Mouse (Mus musculus) T-helper 17 cell (primary cell): ENCODE data around the gene Gabbr2.

Experiments used
- in situ Hi-C, 2 experiments: fragments of 300-600 bp; cut with MboI, MseI; formaldehyde crosslinking; loops; 1 replicate in 1 of 2; 2 replicates in 1 of 2; pipeline ENCODE4 v1.15.1; 2025; ENCODE audit warnings: high pct_unique_total_duplicates in 2 of 2

Gabbr2 gene

DNA sequence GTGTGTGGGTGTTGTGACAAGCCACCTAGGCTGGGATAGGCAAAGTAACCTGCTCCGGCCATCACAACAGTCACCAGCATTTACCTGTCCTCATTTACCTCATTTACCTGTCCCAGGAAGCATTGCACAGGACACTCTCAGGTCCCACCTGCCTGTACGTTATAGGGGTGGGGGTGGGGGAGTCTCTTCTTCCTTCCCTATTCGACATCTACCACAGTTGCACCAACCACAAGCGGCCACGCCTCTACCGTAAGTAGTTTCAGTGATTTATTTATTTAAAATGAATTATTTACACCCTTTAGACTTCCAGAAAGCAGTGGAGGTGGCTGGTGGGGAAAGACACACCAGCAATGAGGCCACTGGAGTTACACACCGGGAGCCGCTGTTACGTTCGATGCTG lies 123.9 kb downstream of the Gabbr2 start:
- in situ Hi-C loops: no loop called here

DNA sequence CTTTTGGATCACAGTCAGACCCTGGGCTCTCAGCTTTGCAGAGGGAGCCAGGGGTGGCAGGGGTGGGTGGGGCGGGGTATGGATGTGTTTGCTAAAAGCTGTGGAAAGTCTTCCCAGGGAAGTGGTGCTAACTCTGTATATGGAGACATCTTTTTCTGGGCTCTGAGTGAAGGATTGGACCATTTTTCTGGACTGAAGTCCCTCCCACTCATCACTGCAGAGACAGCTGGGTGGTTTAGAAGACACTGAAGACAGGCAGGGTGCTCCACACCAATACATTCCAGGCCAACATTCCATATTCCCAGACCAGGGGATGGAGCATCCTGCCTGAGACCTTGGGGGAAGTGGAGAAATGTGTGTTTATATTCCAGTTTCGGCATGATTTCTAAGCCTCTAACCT lies 125.6 kb downstream of the Gabbr2 start:
- in situ Hi-C loops: no loop called here

DNA sequence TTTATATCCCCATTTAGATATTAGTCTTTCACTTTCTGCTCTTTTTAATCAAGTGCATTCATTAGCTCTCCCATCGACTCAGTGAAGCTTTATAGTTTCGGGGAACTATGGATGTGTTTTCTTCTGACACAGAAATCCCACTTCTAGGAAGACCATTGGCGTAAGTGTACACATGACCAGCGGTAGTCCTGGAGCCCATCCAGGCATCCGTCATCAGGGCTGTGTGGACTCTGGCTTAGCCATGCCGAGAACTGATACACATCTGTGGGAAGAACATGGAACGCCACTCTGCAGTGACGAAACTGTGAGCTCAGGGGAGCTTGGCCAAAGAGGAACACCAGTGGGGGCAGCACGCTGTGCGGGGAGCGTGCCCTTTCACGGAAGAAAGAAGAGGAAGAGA lies 128.0 kb downstream of the Gabbr2 start:
- in situ Hi-C loops: no loop called here

DNA sequence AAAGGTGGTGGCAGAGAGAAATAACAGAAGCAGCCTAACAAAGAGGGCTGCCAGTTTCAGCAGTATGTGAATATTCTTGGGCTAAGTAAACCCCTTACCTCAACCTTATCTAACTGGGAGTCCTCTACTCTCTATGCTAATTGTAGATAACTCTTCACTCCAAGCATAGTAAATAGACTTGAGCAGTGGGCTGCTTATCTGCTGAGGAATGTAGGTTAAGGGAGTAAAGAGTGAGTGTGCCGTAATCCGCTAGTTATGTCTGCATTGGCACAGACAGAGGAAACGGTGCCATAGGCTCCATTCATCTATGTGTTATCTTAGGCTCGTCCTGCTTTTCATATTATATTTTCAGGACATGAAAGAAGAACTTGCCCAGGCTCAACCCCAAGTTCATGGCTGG lies 129.0 kb downstream of the Gabbr2 start:
- in situ Hi-C loops: no loop called here

DNA sequence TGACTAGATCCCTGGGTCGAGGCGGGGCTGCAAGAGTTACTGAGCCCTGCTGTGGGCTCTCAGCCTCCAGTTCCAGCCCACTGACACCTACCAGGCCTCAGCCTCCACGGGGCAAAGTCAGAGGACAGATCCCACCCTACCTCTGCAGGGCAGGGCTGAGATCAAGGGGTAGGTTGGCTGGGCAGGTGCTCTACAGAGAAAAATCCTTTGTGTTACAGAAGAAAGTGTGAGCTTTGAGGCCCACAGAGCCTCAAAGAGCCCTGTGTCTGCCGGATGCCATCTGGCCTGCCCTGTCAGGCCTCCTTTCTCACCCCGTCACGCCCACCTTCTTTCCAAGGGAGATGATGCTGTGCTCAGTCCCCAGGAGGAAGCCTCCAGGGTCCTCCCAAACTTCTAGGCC lies 131.1 kb downstream of the Gabbr2 start:
- in situ Hi-C loops: no loop called here

DNA sequence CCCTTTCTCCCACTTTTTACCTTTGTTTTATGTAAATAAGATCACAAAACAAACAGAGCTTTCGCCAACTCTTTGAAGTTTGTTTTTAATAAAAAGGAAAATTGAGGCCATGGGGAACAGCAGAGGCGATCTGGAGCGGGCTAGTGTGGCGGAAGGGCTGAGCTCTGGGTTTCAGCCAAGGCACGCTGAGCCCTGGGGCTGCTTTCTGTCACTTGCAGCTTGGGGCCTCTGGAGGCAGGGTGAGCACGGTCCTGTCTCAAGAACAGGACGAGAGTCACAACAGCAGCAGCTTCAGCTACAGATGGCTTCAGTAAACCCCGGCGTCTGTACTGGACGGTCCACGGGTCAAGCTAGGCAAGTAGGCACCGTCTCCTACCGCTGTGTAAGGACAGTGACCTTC lies 132.8 kb downstream of the Gabbr2 start:
- in situ Hi-C loops: no loop called here

DNA sequence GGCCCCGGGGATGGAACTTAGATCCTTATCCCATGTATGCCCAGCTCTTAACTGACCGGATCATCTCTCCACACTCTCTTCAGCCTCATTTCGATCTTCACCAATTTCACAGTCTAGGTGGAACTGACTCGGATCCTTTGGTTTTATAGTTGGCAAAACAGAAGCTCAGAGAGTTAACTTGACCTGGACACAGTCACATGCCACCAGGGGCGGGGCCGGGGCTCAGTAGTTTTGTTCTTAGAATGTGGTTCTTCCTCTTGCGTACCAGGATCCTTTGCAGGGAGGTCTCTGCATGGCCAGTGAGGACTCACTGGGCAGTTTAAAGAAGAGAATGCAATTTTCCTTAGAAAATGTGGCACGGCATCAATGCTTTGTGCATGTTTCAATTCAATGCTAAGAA lies 135.5 kb downstream of the Gabbr2 start:
- in situ Hi-C loops: no loop called here

DNA sequence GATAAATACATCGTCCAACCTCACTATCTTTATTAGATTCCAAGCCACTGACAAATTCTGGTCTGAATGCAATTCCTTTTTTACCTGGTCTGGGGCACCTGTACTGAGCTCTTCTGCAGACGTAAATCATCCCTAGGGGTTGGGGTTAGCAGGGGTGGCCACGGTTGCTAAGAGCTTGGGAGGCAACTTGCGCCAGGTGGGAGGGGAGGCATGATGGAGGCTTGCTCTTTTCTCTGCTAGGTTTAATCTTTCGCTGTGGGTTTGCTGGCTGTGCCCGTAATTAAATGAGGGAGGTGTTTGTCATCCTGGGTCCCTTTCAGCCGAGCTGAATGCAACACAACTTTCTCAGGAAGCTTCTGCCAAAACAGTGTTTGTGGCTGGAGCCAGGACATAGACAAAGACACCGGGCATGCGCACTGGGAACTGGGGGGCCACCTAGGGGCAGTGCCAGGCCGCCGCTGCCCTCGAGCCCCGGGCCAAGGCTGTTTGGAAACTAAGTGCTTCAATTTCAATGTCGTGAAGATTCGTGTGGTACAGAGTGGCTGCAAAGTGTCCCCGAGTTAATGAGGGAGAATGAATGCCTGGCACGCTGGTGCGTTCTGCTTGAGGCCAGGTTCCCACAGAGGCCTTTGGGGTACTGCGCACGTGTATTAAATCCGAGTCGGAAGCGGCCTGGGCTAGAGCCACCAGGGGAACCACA lies 136.8 kb downstream of the Gabbr2 start:
- in situ Hi-C loops: no loop called here

DNA sequence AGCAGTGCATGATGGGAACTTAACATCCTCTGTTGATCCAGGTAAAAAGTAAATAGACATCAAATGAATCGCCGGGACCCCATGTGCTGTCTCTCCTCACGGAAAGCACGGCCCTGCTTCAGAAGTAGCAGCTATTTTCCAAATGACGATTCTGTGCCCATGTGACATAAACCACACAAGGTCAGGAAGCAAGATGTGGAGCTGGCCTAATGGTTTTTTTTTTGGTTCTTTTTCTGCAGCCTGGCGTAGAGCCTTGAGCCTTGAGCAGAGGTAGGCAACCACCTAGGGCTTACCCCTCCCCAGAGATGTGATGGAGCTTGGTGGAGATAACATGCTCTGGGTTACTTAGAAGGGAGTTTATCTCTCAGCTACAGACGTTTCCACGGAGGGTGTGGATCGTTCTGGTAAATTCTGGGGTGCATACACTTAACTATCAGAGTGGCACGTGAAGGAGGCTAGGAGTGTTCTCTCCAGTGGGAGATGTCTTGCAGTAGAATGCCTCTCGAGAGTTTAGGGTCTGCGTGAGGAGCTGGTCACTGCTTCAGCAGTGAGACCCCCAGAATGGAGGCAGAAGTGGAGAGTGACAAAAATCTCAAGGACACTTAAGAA lies 137.7 kb downstream of the Gabbr2 start:
- in situ Hi-C loops: no loop called here

DNA sequence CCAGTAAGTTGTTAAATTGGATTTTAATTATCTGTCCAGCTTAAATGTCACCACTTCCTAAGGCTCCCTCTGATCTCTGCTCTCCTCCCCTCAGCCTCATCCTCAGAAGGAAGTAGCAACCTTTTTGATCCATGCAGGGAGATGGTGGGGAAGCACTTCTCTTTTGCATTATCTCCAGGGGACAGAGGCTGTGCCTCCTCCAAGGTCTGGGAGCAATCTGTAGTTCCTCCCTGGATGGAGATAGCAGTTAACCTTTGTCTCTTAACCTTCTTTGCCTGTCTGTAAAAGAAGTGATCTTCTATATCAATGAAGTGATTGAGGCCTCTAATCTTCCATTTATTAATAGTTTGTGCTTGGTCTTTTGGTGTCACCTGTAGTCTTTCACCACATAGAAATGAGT lies 143.9 kb downstream of the Gabbr2 start:
- in situ Hi-C loops: no loop called here

DNA sequence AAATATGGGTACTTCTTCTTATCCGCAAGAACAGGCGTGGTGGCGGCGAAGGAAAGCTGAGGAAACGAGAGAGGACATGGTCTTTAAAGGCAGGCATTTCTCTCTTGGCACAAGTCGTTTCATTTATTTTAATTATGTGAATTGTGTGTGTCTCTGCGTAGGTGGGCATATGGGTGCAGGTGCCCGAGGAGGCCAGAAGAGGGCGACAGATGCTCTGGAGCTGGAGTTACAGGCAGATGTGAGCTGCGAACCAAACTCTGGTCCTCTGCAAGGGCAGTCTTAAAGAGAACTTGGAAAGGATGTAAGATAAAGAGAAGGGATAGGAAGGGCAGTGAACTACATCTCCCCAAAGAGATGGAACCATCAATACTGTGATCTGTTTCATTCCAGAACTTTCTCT lies 145.3 kb downstream of the Gabbr2 start:
- in situ Hi-C loops: no loop called here

DNA sequence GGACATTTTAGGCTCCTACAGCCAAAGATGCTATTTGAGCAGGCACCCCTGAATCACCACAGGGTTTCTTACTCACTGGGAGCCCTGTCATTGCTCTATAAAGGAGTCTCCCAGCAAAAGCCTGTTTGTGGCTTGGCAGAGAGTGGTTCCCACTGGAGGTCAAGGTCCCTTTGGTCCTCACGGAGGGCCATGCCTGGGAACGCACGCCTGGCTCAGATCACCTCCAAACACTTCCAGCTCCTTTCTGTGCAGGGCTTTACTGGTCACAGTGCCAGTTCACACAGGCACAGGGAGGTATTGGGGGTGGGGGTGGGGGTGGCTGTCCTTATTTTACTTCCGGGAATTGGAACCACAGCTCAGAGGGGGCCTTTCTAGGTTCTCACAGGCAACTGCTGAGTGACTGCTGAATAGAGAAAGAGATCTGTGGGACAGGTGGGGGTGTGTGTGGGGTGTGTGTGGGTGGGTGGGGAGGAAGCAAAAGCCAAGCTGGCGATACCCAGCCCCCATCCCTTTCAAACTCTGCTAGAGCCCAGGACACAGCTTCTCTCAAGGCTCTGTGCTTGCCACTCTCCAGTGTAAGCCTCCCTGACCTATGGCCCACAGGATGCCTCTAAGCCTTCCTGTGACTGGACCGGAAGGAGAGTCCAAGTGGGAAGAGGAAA lies 146.6 kb downstream of the Gabbr2 start:
- in situ Hi-C loops: no loop called here

DNA sequence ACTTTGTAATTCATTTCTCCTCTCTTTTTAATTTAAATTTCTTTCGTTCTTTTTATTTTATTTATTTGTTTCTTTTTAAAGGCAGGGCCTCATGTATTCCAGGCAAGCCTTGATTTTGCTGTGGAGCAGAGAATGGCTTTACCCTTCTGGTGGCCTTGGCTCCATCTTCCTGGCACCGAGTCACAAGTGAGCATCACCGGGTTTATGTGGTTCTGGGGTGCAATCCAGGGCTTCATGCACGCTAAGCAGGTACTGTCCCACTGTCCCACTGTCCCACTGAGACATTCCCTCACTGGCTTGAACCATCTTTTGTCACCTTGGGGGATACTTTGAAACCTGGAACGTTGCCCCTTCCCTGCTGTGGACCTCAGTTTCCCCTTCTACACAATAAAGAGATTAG lies 147.1 kb downstream of the Gabbr2 start:
- in situ Hi-C loops: no loop called here

DNA sequence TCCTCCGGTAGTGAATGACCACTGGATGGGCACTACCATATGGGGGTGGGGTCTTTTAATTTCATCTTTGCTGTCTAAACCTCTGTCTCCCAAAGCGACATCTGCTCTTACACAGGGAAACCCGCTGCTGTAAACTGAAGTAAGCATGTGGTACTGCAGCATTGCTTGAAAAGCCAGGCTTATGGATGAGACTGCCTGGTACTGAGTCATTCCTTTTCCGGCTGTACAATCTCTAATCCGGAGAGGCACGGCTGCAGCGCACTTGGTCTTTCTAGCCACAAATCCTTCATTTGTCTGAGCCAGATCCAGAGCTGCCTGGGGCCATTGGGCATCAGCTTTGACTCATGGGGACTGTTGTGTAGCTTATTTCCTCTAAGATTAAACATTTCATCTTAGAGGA lies 149.1 kb downstream of the Gabbr2 start:
- in situ Hi-C loops: no loop called here

DNA sequence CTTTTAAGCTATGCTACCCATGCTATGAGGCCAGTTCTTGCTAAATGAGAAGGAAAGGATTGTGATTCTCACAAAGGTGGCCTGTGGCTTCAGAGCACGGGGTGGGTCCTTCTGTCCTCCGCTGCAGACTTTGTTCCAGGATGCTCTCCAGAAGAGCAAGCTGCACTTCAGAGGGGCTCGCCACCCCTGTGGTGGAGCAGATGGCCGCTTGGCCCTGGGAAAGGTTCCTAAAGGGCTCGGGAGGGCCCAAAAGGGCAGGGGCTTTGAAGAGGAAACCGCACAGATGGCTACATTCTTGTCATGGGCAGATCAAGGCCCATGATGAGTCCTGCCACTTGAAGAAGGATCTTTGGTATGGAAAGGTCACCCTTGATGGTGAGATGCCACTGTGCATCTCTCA lies 151.5 kb downstream of the Gabbr2 start:
- in situ Hi-C loops: no loop called here

DNA sequence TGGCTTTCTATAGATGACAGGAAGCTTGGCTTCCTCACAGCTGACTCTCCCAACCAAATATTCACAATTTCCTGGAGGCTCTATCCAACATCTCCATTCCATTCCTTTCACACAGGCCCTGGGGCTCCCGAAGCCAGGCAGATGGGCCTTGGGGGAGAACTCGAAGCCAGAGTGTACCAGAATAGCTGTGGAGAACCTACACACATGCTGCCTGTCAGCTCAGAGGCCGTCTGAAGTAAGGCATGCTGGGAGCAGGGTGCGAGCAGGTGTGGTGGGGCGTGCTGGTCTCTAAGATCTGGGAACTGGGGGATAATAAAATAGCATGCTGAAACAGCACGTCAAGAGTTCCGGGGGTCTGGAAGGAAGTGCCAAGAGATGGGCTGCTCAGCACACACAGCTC lies 154.3 kb downstream of the Gabbr2 start:
- in situ Hi-C loops: no loop called here

DNA sequence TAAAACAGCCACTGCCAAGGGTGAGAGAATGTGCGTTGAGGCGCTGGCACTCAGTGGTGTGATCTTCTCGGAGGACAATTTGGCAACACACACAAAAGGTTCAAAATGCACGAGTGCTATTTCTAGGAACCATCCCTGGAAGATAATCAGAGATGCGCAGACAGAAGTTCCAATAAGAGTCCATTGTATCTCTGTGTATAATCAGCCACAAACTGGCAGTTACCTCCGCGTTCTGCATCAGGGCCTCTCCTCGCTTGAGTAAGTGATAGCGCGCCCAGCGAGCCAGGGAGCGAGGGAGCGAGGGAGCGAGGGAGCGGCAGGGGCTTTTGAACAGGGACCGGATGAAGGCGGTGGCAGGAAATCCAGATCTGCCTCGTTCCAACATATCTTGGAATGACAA lies 155.6 kb downstream of the Gabbr2 start:
- in situ Hi-C loops: no loop called here

DNA sequence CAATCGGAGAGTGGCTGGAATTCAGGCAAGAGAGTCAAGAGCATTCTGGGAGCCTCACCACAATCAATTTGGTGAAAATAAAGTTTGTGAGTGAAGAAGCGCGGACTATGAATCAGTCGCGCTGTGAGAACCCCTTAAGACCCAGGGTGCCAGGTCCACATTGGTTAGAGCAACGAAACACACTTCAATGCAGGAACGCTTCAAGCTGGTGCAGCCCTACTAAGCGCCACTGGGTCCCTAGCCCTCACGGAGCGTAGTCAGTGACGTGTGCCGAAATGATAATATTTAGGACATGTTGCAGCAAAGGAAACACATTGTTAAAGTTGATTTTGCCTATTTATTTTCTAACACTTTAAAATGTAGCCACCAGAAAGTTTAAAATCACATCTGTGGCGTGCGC lies 156.6 kb downstream of the Gabbr2 start:
- in situ Hi-C loops: no loop called here

DNA sequence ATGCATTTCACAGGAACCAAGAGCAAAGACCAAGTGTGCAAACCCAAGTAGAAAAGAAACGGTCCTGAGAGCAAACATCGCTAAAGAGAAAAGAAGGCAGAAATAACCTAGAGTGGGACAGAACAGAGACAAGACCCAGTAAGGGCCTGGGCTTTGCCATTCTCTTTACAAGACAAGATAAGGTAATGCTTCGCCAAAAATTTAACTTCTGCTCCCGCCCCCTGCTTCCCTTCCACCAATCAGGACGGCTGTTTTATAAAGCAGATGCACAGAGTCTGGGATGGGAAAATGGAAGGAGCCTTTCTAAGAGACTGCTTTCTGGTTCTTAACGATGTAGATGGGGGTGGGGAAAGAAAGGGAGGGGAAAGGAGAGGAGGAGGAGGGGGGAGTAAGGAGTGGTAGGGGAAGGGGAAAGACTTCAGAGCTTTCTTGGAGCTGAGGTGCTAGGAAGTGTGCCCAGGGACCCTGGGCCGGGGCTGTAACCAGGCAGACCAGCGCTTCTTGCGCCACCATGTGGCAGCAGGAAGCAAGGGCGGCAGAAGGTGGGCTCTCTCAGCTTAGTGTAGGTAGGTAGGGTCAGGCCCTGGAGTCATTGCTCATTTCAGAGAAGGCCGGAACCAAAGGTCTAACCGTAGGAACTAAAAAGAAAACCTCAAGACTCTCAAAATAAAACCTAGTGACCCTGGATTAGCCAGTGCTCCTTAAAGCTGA lies 158.7 kb downstream of the Gabbr2 start:
- in situ Hi-C loops: no loop called here

DNA sequence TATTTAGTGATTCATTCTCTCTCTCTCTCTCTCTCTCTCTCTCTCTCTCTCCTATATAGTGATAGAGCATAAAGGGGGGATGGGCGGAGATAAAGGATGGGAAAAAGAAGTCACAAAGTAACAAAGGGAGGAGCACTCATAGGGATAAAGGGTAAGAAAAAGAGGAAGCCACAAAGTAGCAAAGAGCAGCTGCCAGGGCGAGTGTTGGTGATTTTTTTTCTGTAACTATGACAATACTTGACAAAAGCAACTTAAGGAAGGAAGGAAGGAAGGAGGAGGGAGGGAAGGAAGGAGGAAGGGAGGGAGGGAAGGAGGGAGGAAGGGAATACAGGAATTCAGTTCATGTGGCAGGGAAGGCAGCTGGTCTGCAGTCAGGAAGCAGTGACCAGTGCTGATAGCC lies 162.0 kb downstream of the Gabbr2 start:
- in situ Hi-C loops: no loop called here

DNA sequence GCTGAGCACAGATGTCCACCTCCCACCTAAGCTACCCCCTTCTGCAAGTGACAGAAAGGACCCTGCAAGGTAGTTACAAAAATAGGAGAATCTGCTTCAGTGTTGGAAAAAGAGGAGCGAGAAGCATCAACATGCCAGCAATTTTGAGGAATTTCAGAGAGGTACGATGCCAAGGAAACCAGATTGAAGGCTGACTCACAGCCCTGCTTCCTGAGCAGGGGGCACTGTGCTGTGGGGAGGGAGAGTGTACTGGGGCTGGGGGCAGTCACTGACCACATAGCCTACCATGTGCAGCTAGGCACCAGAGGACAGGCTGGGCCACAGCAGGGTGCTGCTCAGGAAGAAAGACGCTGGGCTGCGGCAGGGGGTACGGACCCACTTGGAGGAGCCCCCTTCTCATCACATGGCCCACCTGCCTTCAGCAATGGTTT lies 163.5 kb downstream of the Gabbr2 start:
- in situ Hi-C loops: no loop called here

DNA sequence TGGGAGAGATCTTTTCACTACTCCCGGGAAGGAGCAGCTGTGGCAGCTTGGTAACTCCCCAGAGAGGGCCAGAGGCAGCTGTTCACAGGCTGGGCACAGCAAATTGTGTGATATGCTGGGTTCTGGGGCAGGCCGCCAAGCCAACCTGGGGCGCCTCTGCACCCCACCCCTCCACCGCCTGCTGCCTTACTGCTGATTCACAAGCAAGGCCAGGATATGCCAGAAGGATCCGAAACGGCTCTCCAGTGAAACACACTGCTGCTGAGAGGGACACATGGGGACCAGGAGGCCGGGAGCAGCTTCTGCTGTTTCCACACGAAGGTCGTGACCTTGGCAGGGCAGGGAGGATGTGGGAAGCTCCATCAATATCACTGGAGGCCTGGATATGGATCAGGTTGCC lies 164.2 kb downstream of the Gabbr2 start:
- in situ Hi-C loops: no loop called here
